ENCODE assay signal across 8 mouse cellular contexts in genomic region chr10:106470533-106471205, GRCm38 (mm10). TPM values are rescaled to one million over a fixed set of nuclear protein-coding genes. Genes with fewer than 3 reads are reported as not detected.
A peak's percentile ranks its signal among the peaks of the same experiment; 100 is the strongest.
DNase-seq lines count a peak whose midpoint lies in the region; ATAC-seq and TF ChIP-seq lines count a peak whose summit lies in the region.

No protein-coding gene starts in this region.

- peak overlapping the region; percentile 93 for H3K4me2 ChIP-seq in forebrain, embryonic 12.5 days
- H3K4me2 ChIP-seq in liver, embryonic 13.5 days: peak overlapping the region; percentile 43

- no peak for DNase-seq in layer of hippocampus, adult 2 months (ENCODE audit: low spot score in 2 of 2)
- DNase-seq in layer of hippocampus, adult 9-11 months: no peak
- DNase-seq in cerebellum, adult 11-12 months: peak; percentile 19
- no peak for DNase-seq in liver, embryonic 13.5 days
- no peak for DNase-seq in c-Kit-positive CD71-positive TER-119-positive erythroid progenitor cells, embryonic 14.5 days (ENCODE audit: low spot score)
- DNase-seq in thymus, adult 2 months: no peak

- H3K27ac ChIP-seq in layer of hippocampus, adult 2 months: peak overlapping the region; percentile 96
- peak overlapping the region; percentile 75; the same call in 1 of the 2 replicates for H3K27ac ChIP-seq in forebrain, embryonic 12.5 days
- H3K27ac ChIP-seq in liver, embryonic 13.5 days: no peak overlapping the region
- no peak overlapping the region for H3K27ac ChIP-seq in thymus, adult 2 months (ENCODE audit: control insufficient read depth, insufficient read depth, low read length)

- peaks cover 3% of the 10 kb centered on the region; the same call in 1 of the 2 replicates for H3K27me3 ChIP-seq in forebrain, embryonic 12.5 days
- peaks cover 22% of the 10 kb centered on the region for H3K27me3 ChIP-seq in liver, embryonic 13.5 days
- H3K27me3 ChIP-seq in thymus, adult 2 months (ENCODE audit: control insufficient read depth, insufficient read depth, low read length): no peaks in the 10 kb centered on the region

- no peaks in the 10 kb centered on the region for H3K36me3 ChIP-seq in forebrain, embryonic 12.5 days (replicated peaks)
- H3K36me3 ChIP-seq in liver, embryonic 13.5 days: no peaks in the 10 kb centered on the region
- no peaks in the 10 kb centered on the region for H3K36me3 ChIP-seq in thymus, adult 2 months (ENCODE audit: control insufficient read depth, insufficient read depth, low read length)

- TF ChIP-seq CTCF in layer of hippocampus, adult 2 months (conservative IDR thresholded peaks at IDR 0.05): no peak
- TF ChIP-seq CTCF in thymus, adult 2 months (IDR thresholded peaks at IDR 0.05; ENCODE audit: borderline replicate concordance, control insufficient read depth, extremely low read depth, insufficient read depth, low read length, poor library complexity): no peak

- peak overlapping the region; percentile 87 for H3K4me3 ChIP-seq in layer of hippocampus, adult 2 months
- peak overlapping the region; percentile 59 for H3K4me3 ChIP-seq in forebrain, embryonic 12.5 days (replicated peaks)
- peak overlapping the region; percentile 32 for H3K4me3 ChIP-seq in liver, embryonic 13.5 days (replicated peaks)
- H3K4me3 ChIP-seq in thymus, adult 2 months (ENCODE audit: control insufficient read depth, insufficient read depth, low read length): no peak overlapping the region

- peak; percentile 25 for ATAC-seq in forebrain, embryonic 12.5 days (ENCODE audit: low FRiP score)
- ATAC-seq in liver, embryonic 13.5 days (ENCODE audit: low read depth): no peak
- ATAC-seq in activated CD4-positive, CD25-positive, alpha-beta regulatory T cell, adult 4 months: no peak

- H3K9ac ChIP-seq in forebrain, embryonic 12.5 days: peak overlapping the region; percentile 64
- H3K9ac ChIP-seq in liver, embryonic 13.5 days: no peak overlapping the region

- no peaks in the 10 kb centered on the region for H3K4me1 ChIP-seq in forebrain, embryonic 12.5 days
- H3K4me1 ChIP-seq in liver, embryonic 13.5 days (replicated peaks): no peaks in the 10 kb centered on the region
- H3K4me1 ChIP-seq in thymus, adult 2 months (replicated peaks; ENCODE audit: control insufficient read depth, insufficient read depth, low read length): no peaks in the 10 kb centered on the region

- WGBS in forebrain, embryonic 12.5 days: 10% methylated on average over 17 of the region's 18 CpGs
- 19% methylated on average over 18 of the region's 18 CpGs for WGBS in liver, embryonic 13.5 days (ENCODE audit: insufficient replicate concordance)
- 18% methylated on average over 18 of the region's 18 CpGs for WGBS in thymus, adult 2 months

- no peaks in the 10 kb centered on the region for H3K9me3 ChIP-seq in forebrain, embryonic 12.5 days
- H3K9me3 ChIP-seq in liver, embryonic 13.5 days (replicated peaks): no peaks in the 10 kb centered on the region

- TF ChIP-seq POLR2A in thymus, adult 2 months (IDR thresholded peaks at IDR 0.05; ENCODE audit: control insufficient read depth, extremely low read depth, insufficient read depth, low read length, poor library complexity): no peak

RNA-seq across cellular contexts. Expression of gene Ppfia2, which starts 0.5 kb away (rescaled TPM):
- total RNA-seq in layer of hippocampus, adult 2 months (2021): 100 to 1,000 TPM; 136 to 144 TPM
- polyA plus RNA-seq in forebrain, embryonic 12.5 days (2016; fragmentation: Nextera tagmentation; extraction: Ambion mirVana): 8.9 and 9.9 TPM in 2 replicates
- 0.02 and 0.05 TPM in 2 replicates for polyA plus RNA-seq in liver, embryonic 13.5 days (2015; fragmentation: Nextera tagmentation; extraction: Ambion mirVana)
- polyA plus RNA-seq in activated CD4-positive, CD25-positive, alpha-beta regulatory T cell, adult 4 months (2017; shearing (Covaris generic)): not detected
- polyA plus RNA-seq in thymus, adult 2 months (2012; rRNA removed): 0.01 and 0.03 TPM in 2 replicates

Comparison
In these comparisons a context has a peak if more than half of its experiments do, and no peak if none do; other contexts are left out.
1. H3K27ac ChIP-seq: peak in layer of hippocampus, adult 2 months (single experiment) and forebrain, embryonic 12.5 days (single experiment); none in liver, embryonic 13.5 days (single experiment) and thymus, adult 2 months (single experiment).